Mouse (Mus musculus): ENCODE data around the gene Gm36079. TPM values are rescaled to one million over a fixed set of nuclear protein-coding genes. Genes with fewer than 3 reads are reported as not detected.

Gene Gm36079
- total RNA-seq, 2 experiments from 2014 or later: not detected

GRCm38 (mm10) chr13:120021477-120021876 lies 5.3 kb downstream of the Gm36079 start:
- ATAC-seq (ENCODE audit: poor library complexity, severe bottlenecking): peak; percentile 87

- ATAC-seq (ENCODE audit: poor library complexity, severe bottlenecking): peak; percentile 58
Measured at GRCm38 (mm10) chr13:120015348-120016007, 11.3 kb downstream of the Gm36079 start.

GRCm38 (mm10) chr13:120013962-120014361 lies 12.8 kb downstream of the Gm36079 start:
- peak; percentile 50 for ATAC-seq (ENCODE audit: poor library complexity, severe bottlenecking)

GRCm38 (mm10) chr13:120013544-120013943 lies 13.3 kb downstream of the Gm36079 start:
- ATAC-seq (ENCODE audit: poor library complexity, severe bottlenecking): peak; percentile 66

- peak; percentile 43 for ATAC-seq (ENCODE audit: poor library complexity, severe bottlenecking)
Measured at GRCm38 (mm10) chr13:120010068-120010467, 16.7 kb downstream of the Gm36079 start.

GRCm38 (mm10) chr13:119999215-119999614 lies 27.6 kb downstream of the Gm36079 start:
- ATAC-seq (ENCODE audit: poor library complexity, severe bottlenecking): peak; percentile 62

GRCm38 (mm10) chr13:119998442-119999086 lies 28.2 kb downstream of the Gm36079 start:
- peak; percentile 97 for ATAC-seq (ENCODE audit: poor library complexity, severe bottlenecking)

GRCm38 (mm10) chr13:119991917-119992496 lies 34.8 kb downstream of the Gm36079 start:
- peak; percentile 94 for ATAC-seq (ENCODE audit: poor library complexity, severe bottlenecking)

- ATAC-seq (ENCODE audit: poor library complexity, severe bottlenecking): peak; percentile 86
Measured at GRCm38 (mm10) chr13:119991264-119991663, 35.5 kb downstream of the Gm36079 start.

Other genes with a start within 250 kb of the Gm36079 start
- gene Zfp131, start 236.1 kb downstream of the Gm36079 start, total RNA-seq (2015): 37.1 and 43.6 TPM in 2 replicates
- gene Zfp131, start 236.1 kb downstream of the Gm36079 start, total RNA-seq (2017): 43.0 and 45.1 TPM in 2 replicates
- gene AF067063, start 196.8 kb downstream of the Gm36079 start, total RNA-seq (2015): not detected in 2 replicates
- gene AF067063, start 196.8 kb downstream of the Gm36079 start, total RNA-seq (2017): not detected in 2 replicates
- 0.45 and 1.7 TPM in 2 replicates for gene D13Ertd608e, start 191.0 kb downstream of the Gm36079 start, total RNA-seq (2015)
- 2.6 TPM in 1 of 2 replicates, not detected in the other for gene D13Ertd608e, start 191.0 kb downstream of the Gm36079 start, total RNA-seq (2017)
- not detected in 2 replicates for gene Tcstv1, start 132.2 kb downstream of the Gm36079 start, total RNA-seq (2015)
- not detected in 2 replicates for gene Tcstv1, start 132.2 kb downstream of the Gm36079 start, total RNA-seq (2017)
- not detected in 2 replicates for gene Gm21761, start 97.7 kb downstream of the Gm36079 start, total RNA-seq (2015)
- gene Gm21761, start 97.7 kb downstream of the Gm36079 start, total RNA-seq (2017): not detected in 2 replicates
- not detected in 2 replicates for gene B020031M17Rik, start 76.2 kb downstream of the Gm36079 start, total RNA-seq (2015)
- gene B020031M17Rik, start 76.2 kb downstream of the Gm36079 start, total RNA-seq (2017): not detected in 2 replicates
- gene Gm21188, start 25.2 kb upstream of the Gm36079 start, total RNA-seq (2015): 248 and 273 TPM in 2 replicates
- gene Gm21188, start 25.2 kb upstream of the Gm36079 start, total RNA-seq (2017): 152 and 161 TPM in 2 replicates
- not detected in 2 replicates for gene Gm20767, start 113.2 kb upstream of the Gm36079 start, total RNA-seq (2015)
- not detected in 2 replicates for gene Gm20767, start 113.2 kb upstream of the Gm36079 start, total RNA-seq (2017)
- gene Gm21818, start 145.4 kb upstream of the Gm36079 start, total RNA-seq (2015): not detected in 2 replicates
- not detected in 2 replicates for gene Gm21818, start 145.4 kb upstream of the Gm36079 start, total RNA-seq (2017)
- gene Gm21762, start 188.9 kb upstream of the Gm36079 start, total RNA-seq (2015): 0.58 and 1.4 TPM in 2 replicates
- 1.7 and 3.3 TPM in 2 replicates for gene Gm21762, start 188.9 kb upstream of the Gm36079 start, total RNA-seq (2017)
- not detected in 2 replicates for gene Gm21731, start 212.1 kb upstream of the Gm36079 start, total RNA-seq (2015)
- not detected in 2 replicates for gene Gm21731, start 212.1 kb upstream of the Gm36079 start, total RNA-seq (2017)
- gene AF067061, start 236.1 kb upstream of the Gm36079 start, total RNA-seq (2015): not detected in 2 replicates
- not detected in 2 replicates for gene AF067061, start 236.1 kb upstream of the Gm36079 start, total RNA-seq (2017)